In the genomic region with DNA sequence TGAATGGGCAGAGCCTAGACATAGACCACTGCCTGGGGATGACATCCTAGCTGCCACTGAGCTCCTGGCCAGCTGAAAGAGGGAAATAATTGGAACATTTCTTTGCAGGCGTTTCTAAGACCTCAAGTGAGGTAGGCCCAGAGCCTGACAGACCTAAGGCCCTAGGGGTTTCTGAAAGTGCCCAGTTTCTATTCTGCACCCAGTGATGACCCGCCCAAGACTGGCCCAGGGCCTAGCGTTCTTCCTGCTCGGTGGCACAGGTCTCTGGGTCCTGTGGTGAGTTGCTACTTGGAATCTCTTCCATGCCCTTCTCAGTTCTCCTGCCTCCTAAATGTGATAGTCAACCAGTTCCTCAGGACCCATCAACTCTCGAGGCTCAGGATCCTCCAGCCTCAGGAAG, we compare ENCODE assay signal across 31 mouse cellular contexts. TPM values are rescaled to one million over a fixed set of nuclear protein-coding genes. Genes with fewer than 3 reads are reported as not detected.
DNase-seq lines count a peak whose midpoint lies in the region; ATAC-seq and TF ChIP-seq lines count a peak whose summit lies in the region.
"Had no signal": no experiment of that assay in that cellular context is flagged by ENCODE, and none has a peak within 500 bp of the region (broad histone marks: within the 10 kb centered on the region; RNA-seq: fewer than 3 reads in every experiment).

No protein-coding gene starts in this region.

- peak overlapping the region; percentile 78 for H3K27ac ChIP-seq in kidney, embryonic 16.5 days (ENCODE audit: low read length)
- H3K27ac ChIP-seq in intestine, postnatal 0 days (ENCODE audit: low read depth, low read length): no peak overlapping the region
- H3K27ac ChIP-seq: forebrain, embryonic 10.5 days; hindbrain, embryonic 15.5 days; liver, embryonic 14.5 days; midbrain, embryonic 10.5 days had no signal

- no peak for DNase-seq in kidney, adult 8-10 months
- DNase-seq in right cerebral cortex, postnatal 10 days (ENCODE audit: low spot score in 2 of 2): peak; percentile 4 to 14
- DNase-seq in right cerebral cortex, adult 2 months (ENCODE audit: low spot score in 2 of 2): no peak
- DNase-seq in retina, postnatal 1 day: no peak
- DNase-seq in adrenal gland, postnatal 25 days: no peak
- DNase-seq: adrenal gland, postnatal 14 days; cerebellum, adult 11-12 months; layer of hippocampus, adult 9-11 months; left cerebral cortex, postnatal 4 days; lung, embryonic 14.5 days; lung, postnatal 4 days; right cerebral cortex, postnatal 25 days; thymus, adult 2 months; thymus, postnatal 4 days had no signal

- peak overlapping the region; percentile 46 for H3K4me2 ChIP-seq in kidney, embryonic 16.5 days (replicated peaks; ENCODE audit: low read depth, low read length)
- peak overlapping the region; percentile 48; the same call in 1 of the 2 replicates for H3K4me2 ChIP-seq in intestine, postnatal 0 days (replicated peaks; ENCODE audit: low read depth)
- H3K4me2 ChIP-seq: heart, embryonic 11.5 days; hindbrain, embryonic 15.5 days; limb, embryonic 15.5 days had no signal

- peak overlapping the region; percentile 34 for H3K4me3 ChIP-seq in kidney, embryonic 16.5 days (ENCODE audit: low read length)
- no peak overlapping the region for H3K4me3 ChIP-seq in intestine, postnatal 0 days (ENCODE audit: low read depth, low read length)
- H3K4me3 ChIP-seq: forebrain, embryonic 10.5 days; hindbrain, embryonic 15.5 days; limb, embryonic 15.5 days; midbrain, embryonic 10.5 days; myocyte had no signal

- TF ChIP-seq CTCF in intestine, postnatal 0 days (IDR thresholded peaks at IDR 0.05; ENCODE audit: low read depth): no peak

- no peak for ATAC-seq in kidney, embryonic 16.5 days (ENCODE audit: low FRiP score, low TSS enrichment)
- ATAC-seq in intestine, postnatal 0 days: no peak
- ATAC-seq: forebrain, embryonic 16.5 days; midbrain, embryonic 16.5 days had no signal

- no peaks in the 10 kb centered on the region for H3K9me3 ChIP-seq in kidney, embryonic 16.5 days (ENCODE audit: low read length)
- no peaks in the 10 kb centered on the region for H3K9me3 ChIP-seq in intestine, postnatal 0 days (ENCODE audit: control insufficient read depth)
- H3K9me3 ChIP-seq: hindbrain, embryonic 15.5 days; limb, embryonic 15.5 days; midbrain, embryonic 10.5 days had no signal

- peak overlapping the region; percentile 52; the same call in 1 of the 2 replicates for H3K9ac ChIP-seq in kidney, embryonic 16.5 days (replicated peaks; ENCODE audit: low read length)
- H3K9ac ChIP-seq in intestine, postnatal 0 days (ENCODE audit: low read depth, low read length): no peak overlapping the region
- H3K9ac ChIP-seq: hindbrain, embryonic 15.5 days; limb, embryonic 15.5 days; liver, embryonic 14.5 days; lung, embryonic 14.5 days had no signal

- peaks cover 6% of the 10 kb centered on the region; the same call in 1 of the 2 replicates for H3K4me1 ChIP-seq in kidney, embryonic 16.5 days (ENCODE audit: insufficient read depth, low read length)
- peaks cover 6% of the 10 kb centered on the region; the same call in 1 of the 2 replicates for H3K4me1 ChIP-seq in intestine, postnatal 0 days (replicated peaks; ENCODE audit: control insufficient read depth, insufficient read depth, low read length)
- H3K4me1 ChIP-seq: forebrain, embryonic 10.5 days; hindbrain, embryonic 15.5 days; midbrain, embryonic 10.5 days had no signal

- H3K27me3 ChIP-seq in kidney, embryonic 16.5 days (ENCODE audit: insufficient read depth, low read length): no peaks in the 10 kb centered on the region
- H3K27me3 ChIP-seq in intestine, postnatal 0 days (replicated peaks; ENCODE audit: control insufficient read depth, insufficient read depth, low read length): no peaks in the 10 kb centered on the region
- H3K27me3 ChIP-seq: hindbrain, embryonic 15.5 days; limb, embryonic 15.5 days had no signal

- 78% methylated on average over 5 of the region's 5 CpGs for WGBS in kidney, embryonic 16.5 days
- WGBS in intestine, postnatal 0 days: 87% methylated on average over 5 of the region's 5 CpGs

- H3K36me3 ChIP-seq in kidney, embryonic 16.5 days (ENCODE audit: insufficient read depth, low read length): no peaks in the 10 kb centered on the region
- H3K36me3 ChIP-seq in intestine, postnatal 0 days (ENCODE audit: control insufficient read depth, insufficient read depth): no peaks in the 10 kb centered on the region
- H3K36me3 ChIP-seq: forebrain, embryonic 10.5 days; hindbrain, embryonic 15.5 days; limb, embryonic 15.5 days; midbrain, embryonic 10.5 days had no signal

RNA-seq across cellular contexts. Expression of gene Gbgt1, which starts 0.9 kb away (rescaled TPM):
- polyA plus RNA-seq in kidney, embryonic 16.5 days (2015; fragmentation: Nextera tagmentation; extraction: Ambion mirVana): 5.5 and 6.3 TPM in 2 replicates
- 1.1 and 1.6 TPM in 2 replicates for polyA plus RNA-seq in intestine, postnatal 0 days (2015; fragmentation: Nextera tagmentation; extraction: Ambion mirVana)
- 2.1 and 3.2 TPM in 2 replicates for total RNA-seq in adrenal gland, postnatal 25 days (2021)
- total RNA-seq: hematopoietic stem cell, adult 5-6 weeks; neutrophil, adult 5-6 weeks had no signal
- polyA plus RNA-seq: C2C12; embryonic facial prominence, embryonic 11.5 days; forebrain, embryonic 10.5 days; heart, postnatal 0 days; midbrain, embryonic 10.5 days; myocyte had no signal

RNA-seq across cellular contexts. Expression of gene Gm10134, which starts 8.3 kb away (rescaled TPM):
- 8.3 and 9.8 TPM in 2 replicates for polyA plus RNA-seq in kidney, embryonic 16.5 days (2015; fragmentation: Nextera tagmentation; extraction: Ambion mirVana)
- 6.0 and 8.7 TPM in 2 replicates for polyA plus RNA-seq in intestine, postnatal 0 days (2015; fragmentation: Nextera tagmentation; extraction: Ambion mirVana)
- total RNA-seq in adrenal gland, postnatal 25 days (2021): 3.4 TPM in 1 of 2 replicates, not detected in the other
- total RNA-seq: hematopoietic stem cell, adult 5-6 weeks; left cerebral cortex, postnatal 4 days; neutrophil, adult 5-6 weeks had no signal
- polyA plus RNA-seq: C2C12; embryonic facial prominence, embryonic 11.5 days; forebrain, embryonic 10.5 days; heart, embryonic 11.5 days; liver, embryonic 14.5 days; myocyte had no signal

RNA-seq across cellular contexts. Expression of gene Ralgds, which starts 15.4 kb away (rescaled TPM):
- 24.7 and 28.7 TPM in 2 replicates for polyA plus RNA-seq in kidney, embryonic 16.5 days (2015; fragmentation: Nextera tagmentation; extraction: Ambion mirVana)
- 11.5 and 15.6 TPM in 2 replicates for polyA plus RNA-seq in intestine, postnatal 0 days (2015; fragmentation: Nextera tagmentation; extraction: Ambion mirVana)
- 32.6 and 40.3 TPM in 2 replicates for total RNA-seq in adrenal gland, postnatal 25 days (2021)

RNA-seq across cellular contexts. Expression of gene Mrps2, which starts 29.7 kb away (rescaled TPM):
- polyA plus RNA-seq in kidney, embryonic 16.5 days (2015; fragmentation: Nextera tagmentation; extraction: Ambion mirVana): 70.8 and 74.2 TPM in 2 replicates
- 24.5 and 25.1 TPM in 2 replicates for polyA plus RNA-seq in intestine, postnatal 0 days (2015; fragmentation: Nextera tagmentation; extraction: Ambion mirVana)
- total RNA-seq in adrenal gland, postnatal 25 days (2021): 52.4 and 61.8 TPM in 2 replicates

RNA-seq across cellular contexts. Expression of gene 1700007K13Rik, which starts 31.4 kb away (rescaled TPM):
- polyA plus RNA-seq in kidney, embryonic 16.5 days (2015; fragmentation: Nextera tagmentation; extraction: Ambion mirVana): 0.22 and 0.94 TPM in 2 replicates
- not detected in 2 replicates for polyA plus RNA-seq in intestine, postnatal 0 days (2015; fragmentation: Nextera tagmentation; extraction: Ambion mirVana)
- total RNA-seq in adrenal gland, postnatal 25 days (2021): 1.0 TPM in 1 of 2 replicates, not detected in the other
- total RNA-seq: hematopoietic stem cell, adult 5-6 weeks; neutrophil, adult 5-6 weeks had no signal
- polyA plus RNA-seq: liver, embryonic 14.5 days; lung, embryonic 14.5 days; spleen, adult 2 months; thymus, adult 2 months had no signal

Comparison
In these comparisons a context has a peak if more than half of its experiments do, and no peak if none do; other contexts are left out.
1. DNase-seq: peak in right cerebral cortex, postnatal 10 days (2 of 2); none in kidney, adult 8-10 months (0 of 2), right cerebral cortex, adult 2 months (0 of 2), retina, postnatal 1 day (single experiment) and adrenal gland, postnatal 25 days (single experiment).